Mouse (Mus musculus) T-helper 17 cell (primary cell): ENCODE data around the gene Ccdc190.

ENCODE experiments used
- in situ Hi-C, 2 experiments: fragments of 300-600 bp; cut with MboI, MseI; formaldehyde crosslinking; loops; 1 replicate in 1 of 2; 2 replicates in 1 of 2; pipeline ENCODE4 v1.15.1; 2025; ENCODE audit warnings: high pct_unique_total_duplicates in 2 of 2

Gene Ccdc190

GRCm38 (mm10) chr1:169928454-169928971 lies at the start of gene Ccdc190:
Gene Ccdc190, plus strand, starts transcription at chr1:169928648.
- in situ Hi-C loops = no loop called here

GRCm38 (mm10) chr1:169879060-169879459 lies 49.4 kb upstream of the Ccdc190 start:
- in situ Hi-C loops = no loop called here

- in situ Hi-C loops = no loop called here
These were observed 48.3 kb upstream of the Ccdc190 start for GRCm38 (mm10) chr1:169880181-169880580.

- in situ Hi-C loops = no loop called here
These were observed 45.3 kb upstream of the Ccdc190 start for GRCm38 (mm10) chr1:169883081-169883565.

- in situ Hi-C loops = no loop called here
These were observed 39.2 kb upstream of the Ccdc190 start for GRCm38 (mm10) chr1:169889250-169889649.

- in situ Hi-C loops = no loop called here
These were observed 34.5 kb upstream of the Ccdc190 start for GRCm38 (mm10) chr1:169893976-169894375.

- in situ Hi-C loops = no loop called here
These were observed 32.8 kb upstream of the Ccdc190 start for GRCm38 (mm10) chr1:169895686-169896085.

GRCm38 (mm10) chr1:169897916-169898315 lies 30.5 kb upstream of the Ccdc190 start:
- in situ Hi-C loops = no loop called here

GRCm38 (mm10) chr1:169898607-169899006 lies 29.8 kb upstream of the Ccdc190 start:
- in situ Hi-C loops = no loop called here

- in situ Hi-C loops = no loop called here
These were observed 27.6 kb upstream of the Ccdc190 start for GRCm38 (mm10) chr1:169900771-169901336.

- in situ Hi-C loops = no loop called here
These were observed 19.3 kb upstream of the Ccdc190 start for GRCm38 (mm10) chr1:169909163-169909562.

GRCm38 (mm10) chr1:169909659-169910058 lies 18.8 kb upstream of the Ccdc190 start:
- in situ Hi-C loops = loop anchor here in 1 of 2 experiments (10.0 kb wide), 1 partner anchor 235 kb away; no protein-coding TSS in a partner anchor

GRCm38 (mm10) chr1:169910751-169911150 lies 17.7 kb upstream of the Ccdc190 start:
- in situ Hi-C loops = loop anchor here in 1 of 2 experiments (10.0 kb wide), 1 partner anchor 236 kb away; no protein-coding TSS in a partner anchor

- in situ Hi-C loops = loop anchor here in 1 of 2 experiments (10.0 kb wide), 1 partner anchor 237 kb away; no protein-coding TSS in a partner anchor
These were observed 16.9 kb upstream of the Ccdc190 start for GRCm38 (mm10) chr1:169911526-169911925.

- in situ Hi-C loops = loop anchor here in 1 of 2 experiments (5.0 to 10.0 kb wide), 2 partner anchors 242 to 389 kb away; no protein-coding TSS in a partner anchor
These were observed 11.8 kb upstream of the Ccdc190 start for GRCm38 (mm10) chr1:169916659-169917058.

- in situ Hi-C loops = loop anchor here in 1 of 2 experiments (5.0 to 10.0 kb wide), 2 partner anchors 242 to 390 kb away; no protein-coding TSS in a partner anchor
These were observed 11.2 kb upstream of the Ccdc190 start for GRCm38 (mm10) chr1:169917115-169917796.

GRCm38 (mm10) chr1:169917998-169918397 lies 10.4 kb upstream of the Ccdc190 start:
- in situ Hi-C loops = loop anchor here in 1 of 2 experiments (5.0 to 10.0 kb wide), 2 partner anchors 243 to 391 kb away; no protein-coding TSS in a partner anchor

- in situ Hi-C loops = loop anchor here in 1 of 2 experiments (5.0 to 10.0 kb wide), 2 partner anchors 244 to 392 kb away; no protein-coding TSS in a partner anchor
These were observed 9.2 kb upstream of the Ccdc190 start for GRCm38 (mm10) chr1:169919211-169919610.

GRCm38 (mm10) chr1:169921710-169922211 lies 6.7 kb upstream of the Ccdc190 start:
- in situ Hi-C loops = no loop called here

- in situ Hi-C loops = no loop called here
These were observed 3.9 kb upstream of the Ccdc190 start for GRCm38 (mm10) chr1:169924567-169924966.

- in situ Hi-C loops = no loop called here
These were observed 587 bp upstream of the Ccdc190 start for GRCm38 (mm10) chr1:169927753-169928369.
